Mouse (Mus musculus) lung, postnatal 0 days (tissue): ENCODE measurements around the gene Hmx1.

Source experiments
- CTCF ChIP-seq: IDR thresholded peaks from 2 replicates; pipeline ENCODE4 v1.5.1; 2016; ENCODE audit warnings: antibody characterized with exemption, mild to moderate bottlenecking
- EP300 ChIP-seq: IDR thresholded peaks from 2 replicates; pipeline ENCODE4 v1.6.1; 2016; ENCODE audit warnings: antibody characterized with exemption, mild to moderate bottlenecking, control low read depth

GRCm38 (mm10) chr5:35428421-35428820 lies 39.5 kb downstream of the Hmx1 start:
- TF ChIP-seq CTCF = no peak
- TF ChIP-seq EP300 = no peak
